Mouse (Mus musculus) small intestine, adult 10 weeks (tissue): ENCODE results near the gene Lrp3. TPM values are rescaled to one million over a fixed set of nuclear protein-coding genes. Genes with fewer than 3 reads are reported as not detected.

ENCODE experiments used
- polyA plus RNA-seq: library from polyadenylated mRNA; stranded (reverse); fragments of 350-450 nt; fragmentation: Illumina TruSeq; extraction: RNeasy Lipid Tissue Mini Kit (QIAGEN cat#74804); gene quantifications from one replicate; pipeline ENCODE4 v1.2.3, GENCODE M21; 2014; ENCODE audit warnings: low replicate concordance

Gene Lrp3
- polyA plus RNA-seq = not detected

GRCm38 (mm10) chr7:35215225-35215624 is at the start of gene Lrp3:
Gene Lrp3 (minus strand): TSS chr7:35215498.

DNA sequence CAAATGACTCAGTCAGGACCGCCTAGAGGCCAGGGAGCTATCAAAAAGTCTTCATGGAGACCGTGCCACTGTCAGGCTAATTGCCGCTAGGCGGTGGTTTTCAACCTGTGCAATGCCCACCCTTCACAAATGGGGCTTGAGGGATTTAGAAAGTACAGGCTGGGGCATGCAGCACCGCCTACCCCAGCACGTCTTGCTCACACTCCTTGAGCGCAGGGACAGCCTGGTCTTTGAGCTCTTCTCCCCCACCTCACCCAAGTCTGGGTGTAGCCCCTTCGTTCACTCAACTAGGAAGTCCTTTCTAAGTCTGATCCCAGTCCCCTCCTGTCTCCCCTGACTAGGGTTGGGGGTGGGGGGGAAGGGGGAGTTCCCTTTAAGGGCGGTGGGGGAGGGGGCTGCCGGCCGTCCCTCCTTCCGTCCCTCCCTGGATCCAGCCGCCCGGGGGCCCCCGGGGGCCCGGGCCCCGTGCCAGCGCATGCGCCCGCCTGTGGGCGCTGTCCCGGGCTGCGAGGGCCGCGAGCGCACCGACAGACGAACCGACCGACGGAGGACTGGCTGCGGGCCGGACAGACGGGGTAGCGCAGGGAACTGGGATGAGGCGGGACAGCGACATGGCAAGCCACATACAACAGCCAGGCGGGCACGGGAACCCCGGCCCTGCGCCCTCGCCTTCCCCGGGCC is 29.3 kb downstream of the Lrp3 start, which contains the start of gene Slc7a10:
Slc7a10 (plus strand) TSS at position 497 of the 681 bp plus-strand sequence.

Other genes with a start within 250 kb of the Lrp3 start
- gene Cebpg, start 158.9 kb downstream of the Lrp3 start, polyA plus RNA-seq = 123 TPM
- gene Cebpa, start 96.2 kb downstream of the Lrp3 start, polyA plus RNA-seq = 5.3 TPM
- 0.48 TPM for gene Slc7a10, start 29.1 kb downstream of the Lrp3 start, polyA plus RNA-seq
- gene Gpatch1, start 102.9 kb upstream of the Lrp3 start, polyA plus RNA-seq = 5.7 TPM
- 65.6 TPM for gene Rhpn2, start 118.7 kb upstream of the Lrp3 start, polyA plus RNA-seq
- gene Faap24, start 181.3 kb upstream of the Lrp3 start, polyA plus RNA-seq = 2.5 TPM
- gene Cep89, start 181.5 kb upstream of the Lrp3 start, polyA plus RNA-seq = 4.2 TPM
- 54.2 TPM for gene Slc7a9, start 233.3 kb upstream of the Lrp3 start, polyA plus RNA-seq